Mouse (Mus musculus): ENCODE results near the gene Abr. TPM values are rescaled to one million over a fixed set of nuclear protein-coding genes. Genes with fewer than 3 reads are reported as not detected.
A peak's percentile ranks its signal among the peaks of the same experiment; 100 is the strongest.

The Abr gene
- polyA plus RNA-seq, 1 experiment, result 8.5 TPM

- TF ChIP-seq FLI1 (IDR thresholded peaks at IDR 0.05; ENCODE audit: low read length) (no peak), GATA1 (IDR thresholded peaks at IDR 0.05; ENCODE audit: borderline replicate concordance, low read length) (no peak)
- no peak overlapping the region for H3K4me3 ChIP-seq (replicated peaks)
- H3K27me3 ChIP-seq (replicated peaks), result peaks cover 68% of the 10 kb centered on the region
- no peaks in the 10 kb centered on the region for H3K36me3 ChIP-seq (replicated peaks; ENCODE audit: low read length)
- no peaks in the 10 kb centered on the region for H3K9me3 ChIP-seq
- peaks cover 61% of the 10 kb centered on the region for H3K4me1 ChIP-seq
Measured at GRCm38 (mm10) chr11:76497769-76498152, 124.4 kb downstream of the Abr start.

- H3K4me3 ChIP-seq (replicated peaks), result peak overlapping the region; percentile 23
- no peaks in the 10 kb centered on the region for H3K36me3 ChIP-seq (replicated peaks; ENCODE audit: low read length)
- H3K4me1 ChIP-seq, result peaks cover 62% of the 10 kb centered on the region
- H3K27me3 ChIP-seq (replicated peaks), result peaks cover 70% of the 10 kb centered on the region
- TF ChIP-seq GATA1 (IDR thresholded peaks at IDR 0.05; ENCODE audit: borderline replicate concordance, low read length), result no peak
- no peak for TF ChIP-seq FLI1 (IDR thresholded peaks at IDR 0.05; ENCODE audit: low read length)
- H3K9me3 ChIP-seq, result no peaks in the 10 kb centered on the region
Measured at GRCm38 (mm10) chr11:76497066-76497768, 124.9 kb downstream of the Abr start.

GRCm38 (mm10) chr11:76496086-76496771 is 125.9 kb downstream of the Abr start:
- H3K36me3 ChIP-seq (replicated peaks; ENCODE audit: low read length), result no peaks in the 10 kb centered on the region
- peaks cover 74% of the 10 kb centered on the region for H3K27me3 ChIP-seq (replicated peaks)
- H3K4me1 ChIP-seq, result peaks cover 62% of the 10 kb centered on the region
- no peaks in the 10 kb centered on the region for H3K9me3 ChIP-seq
- H3K4me3 ChIP-seq (replicated peaks), result peak overlapping the region; percentile 64
- TF ChIP-seq GATA1 (IDR thresholded peaks at IDR 0.05; ENCODE audit: borderline replicate concordance, low read length), result no peak
- no peak for TF ChIP-seq FLI1 (IDR thresholded peaks at IDR 0.05; ENCODE audit: low read length)

DNA sequence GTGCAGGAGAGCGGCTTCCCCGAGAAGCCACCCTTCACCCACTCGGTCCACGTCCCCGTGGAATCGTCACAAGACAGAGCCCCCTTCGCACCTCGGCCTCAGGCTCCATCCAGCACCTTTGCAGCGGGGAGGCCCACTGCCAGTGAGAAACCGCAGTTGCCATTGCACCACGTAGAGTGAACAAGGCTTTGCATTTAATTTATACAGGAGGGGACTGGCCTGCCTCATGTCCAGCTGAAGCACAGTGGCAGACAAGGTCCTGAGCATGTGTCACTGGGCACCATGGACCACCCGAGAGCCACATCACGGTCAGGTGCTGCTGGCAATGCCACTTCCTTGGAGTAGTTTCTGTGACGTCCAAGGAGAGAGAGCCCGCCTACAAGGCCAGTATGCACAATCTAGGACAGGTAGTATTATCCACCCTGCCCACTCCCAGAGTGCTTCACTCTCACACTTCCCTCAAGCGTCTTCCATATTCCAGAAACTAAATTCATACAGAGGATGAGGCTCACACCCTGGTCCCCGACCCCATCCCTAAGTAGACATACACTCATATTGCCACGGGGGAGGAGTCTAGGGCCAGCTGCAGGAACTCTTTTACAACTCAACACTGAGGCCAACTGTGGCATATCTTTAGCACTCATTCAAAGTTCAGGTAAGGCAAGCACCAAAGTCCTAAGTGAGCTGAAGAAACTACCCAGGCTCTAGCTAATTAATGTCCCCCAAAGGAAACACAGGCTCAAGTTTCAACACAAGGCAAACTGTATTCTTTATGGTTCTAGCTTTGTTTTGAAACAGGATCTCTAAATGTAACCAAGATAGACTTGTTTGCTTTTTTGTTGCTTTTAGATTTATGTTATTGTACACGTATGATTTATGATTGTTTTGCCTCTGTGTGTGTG is 126.7 kb downstream of the Abr start:
- Histone ChIP-seq H3K36me3 (replicated peaks; ENCODE audit: low read length) (no peaks in the 10 kb centered on the region), H3K9me3 (no peaks in the 10 kb centered on the region), H3K27me3 (replicated peaks) (peaks cover 71% of the 10 kb centered on the region), H3K4me1 (peaks cover 62% of the 10 kb centered on the region), H3K4me3 (replicated peaks) (peak overlapping the region; percentile 95)
- no peak for TF ChIP-seq FLI1 (IDR thresholded peaks at IDR 0.05; ENCODE audit: low read length)
- TF ChIP-seq GATA1 (IDR thresholded peaks at IDR 0.05; ENCODE audit: borderline replicate concordance, low read length), result no peak

GRCm38 (mm10) chr11:76494360-76495126 is 127.6 kb downstream of the Abr start:
- Histone ChIP-seq H3K4me1 (peaks cover 62% of the 10 kb centered on the region), H3K9me3 (no peaks in the 10 kb centered on the region), H3K27me3 (replicated peaks) (peaks cover 73% of the 10 kb centered on the region), H3K36me3 (replicated peaks; ENCODE audit: low read length) (no peaks in the 10 kb centered on the region), H3K4me3 (replicated peaks) (peak overlapping the region; percentile 95)
- TF ChIP-seq FLI1 (IDR thresholded peaks at IDR 0.05; ENCODE audit: low read length) (no peak; the same call in 1 of the 2 replicates), GATA1 (IDR thresholded peaks at IDR 0.05; ENCODE audit: borderline replicate concordance, low read length) (no peak)

DNA sequence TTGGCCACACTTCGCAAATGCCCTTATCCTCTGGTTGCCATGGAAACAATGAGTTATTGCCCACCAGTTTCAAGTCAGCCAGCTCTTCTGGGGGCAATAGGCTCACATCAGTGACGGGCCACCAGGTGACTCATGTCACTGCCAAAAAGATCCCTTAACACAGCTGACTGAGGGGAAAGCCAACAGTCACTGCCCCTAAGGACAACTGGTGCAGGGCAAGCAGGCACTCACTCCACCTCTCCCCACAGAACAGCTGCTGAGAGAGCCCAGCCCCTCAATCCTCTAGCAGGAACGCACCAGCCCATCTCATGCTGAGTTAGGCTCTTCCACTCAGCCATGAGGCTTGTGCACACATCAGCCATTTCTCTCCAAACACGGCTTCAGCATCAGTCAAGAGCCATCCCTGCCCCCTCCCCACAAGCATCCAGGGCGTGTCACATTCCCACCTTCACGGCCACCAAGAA is 128.3 kb downstream of the Abr start:
- H3K4me3 ChIP-seq (replicated peaks), result peak overlapping the region; percentile 95
- no peaks in the 10 kb centered on the region for H3K36me3 ChIP-seq (replicated peaks; ENCODE audit: low read length)
- no peak for TF ChIP-seq FLI1 (IDR thresholded peaks at IDR 0.05; ENCODE audit: low read length)
- TF ChIP-seq GATA1 (IDR thresholded peaks at IDR 0.05; ENCODE audit: borderline replicate concordance, low read length), result no peak
- H3K9me3 ChIP-seq, result no peaks in the 10 kb centered on the region
- peaks cover 58% of the 10 kb centered on the region for H3K4me1 ChIP-seq
- H3K27me3 ChIP-seq (replicated peaks), result peaks cover 75% of the 10 kb centered on the region

DNA sequence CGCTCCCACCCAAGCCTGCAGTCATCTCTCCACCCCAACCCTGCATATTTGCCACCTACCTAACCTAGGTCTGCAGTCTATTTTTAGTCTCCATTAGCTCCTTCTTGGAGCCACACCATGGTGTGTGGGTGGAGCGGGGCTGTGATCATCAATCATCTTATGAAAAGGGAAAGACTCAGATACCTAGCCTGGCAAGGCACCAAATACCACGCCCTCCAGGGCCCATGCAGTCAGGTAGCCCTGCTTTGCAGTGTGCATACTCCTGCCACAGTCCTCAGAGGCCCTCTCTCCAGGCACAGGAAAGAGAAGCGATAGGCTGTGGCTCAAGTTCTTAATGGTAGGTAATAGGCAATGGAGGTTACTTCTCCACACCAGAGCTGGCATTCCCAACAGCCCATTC is 128.9 kb downstream of the Abr start:
- H3K27me3 ChIP-seq (replicated peaks), result peaks cover 71% of the 10 kb centered on the region
- no peaks in the 10 kb centered on the region for H3K9me3 ChIP-seq
- TF ChIP-seq FLI1 (IDR thresholded peaks at IDR 0.05; ENCODE audit: low read length), result no peak
- TF ChIP-seq GATA1 (IDR thresholded peaks at IDR 0.05; ENCODE audit: borderline replicate concordance, low read length), result no peak
- peak overlapping the region; percentile 95 for H3K4me3 ChIP-seq (replicated peaks)
- H3K36me3 ChIP-seq (replicated peaks; ENCODE audit: low read length), result no peaks in the 10 kb centered on the region
- peaks cover 54% of the 10 kb centered on the region for H3K4me1 ChIP-seq

DNA sequence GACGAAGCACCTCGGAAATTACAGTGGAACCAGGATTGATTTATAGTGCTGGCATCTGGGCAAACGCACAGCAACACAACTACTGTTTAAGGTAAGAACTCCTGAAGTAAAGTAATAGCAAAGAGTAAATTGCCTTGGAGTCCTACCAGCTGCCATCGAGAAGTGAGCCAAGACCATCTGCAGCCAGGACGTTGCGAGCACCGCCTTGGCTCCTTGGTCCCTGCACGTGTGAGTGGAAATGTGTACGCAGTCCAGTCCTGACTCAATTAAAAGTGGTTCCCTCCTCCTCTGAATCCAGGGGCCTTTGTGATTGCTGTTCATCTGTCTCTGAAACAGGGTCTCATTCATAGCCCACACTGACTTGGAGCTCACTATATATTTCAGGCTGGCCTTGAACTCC is 130.3 kb downstream of the Abr start:
- Histone ChIP-seq H3K36me3 (replicated peaks; ENCODE audit: low read length) (no peaks in the 10 kb centered on the region), H3K4me1 (peaks cover 41% of the 10 kb centered on the region), H3K4me3 (replicated peaks) (no peak overlapping the region), H3K27me3 (replicated peaks) (peaks cover 66% of the 10 kb centered on the region), H3K9me3 (no peaks in the 10 kb centered on the region)
- no peak for TF ChIP-seq GATA1 (IDR thresholded peaks at IDR 0.05; ENCODE audit: borderline replicate concordance, low read length)
- TF ChIP-seq FLI1 (IDR thresholded peaks at IDR 0.05; ENCODE audit: low read length), result no peak

DNA sequence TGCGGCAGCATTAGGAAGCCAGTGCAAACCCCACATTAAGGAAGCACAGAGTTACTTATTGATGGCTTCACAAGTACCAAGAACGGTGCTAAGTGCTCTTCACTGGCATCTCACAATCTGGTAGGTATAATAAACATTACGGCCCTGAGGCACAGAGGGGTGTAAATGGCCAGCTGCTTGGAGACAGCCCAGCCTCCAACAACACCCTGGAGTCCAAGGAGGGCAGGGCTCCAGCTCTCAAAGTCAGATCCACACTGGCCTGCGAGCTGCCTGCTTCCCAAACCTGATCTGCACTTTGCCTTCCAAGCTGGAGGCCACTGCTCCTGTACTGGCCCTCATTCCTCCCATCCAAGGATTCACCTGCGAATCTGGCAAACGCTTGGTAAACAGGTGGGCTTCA is 132.7 kb downstream of the Abr start:
- no peaks in the 10 kb centered on the region for H3K9me3 ChIP-seq
- H3K4me1 ChIP-seq, result peaks cover 17% of the 10 kb centered on the region
- peaks cover 58% of the 10 kb centered on the region for H3K27me3 ChIP-seq (replicated peaks)
- no peaks in the 10 kb centered on the region for H3K36me3 ChIP-seq (replicated peaks; ENCODE audit: low read length)
- H3K4me3 ChIP-seq (replicated peaks), result no peak overlapping the region
- TF ChIP-seq GATA1 (IDR thresholded peaks at IDR 0.05; ENCODE audit: borderline replicate concordance, low read length), result no peak

Measured in megakaryocyte, embryonic 14.5 days (primary cell).